Mouse (Mus musculus): ENCODE data around the gene Lclat1.

The Lclat1 gene

GRCm38 (mm10) chr17:73107158-73108157, at the start of gene Lclat1:
Gene Lclat1, plus strand, starts transcription at chr17:73107985.
- peak; percentile 99 for ATAC-seq (ENCODE audit: low TSS enrichment)

GRCm38 (mm10) chr17:73058319-73058718, 49.5 kb upstream of the Lclat1 start:
- ATAC-seq (ENCODE audit: low TSS enrichment): no peak

GRCm38 (mm10) chr17:73060224-73060896, 47.4 kb upstream of the Lclat1 start:
- ATAC-seq (ENCODE audit: low TSS enrichment): no peak

GRCm38 (mm10) chr17:73060897-73061252, 46.9 kb upstream of the Lclat1 start:
- no peak for ATAC-seq (ENCODE audit: low TSS enrichment)

- ATAC-seq (ENCODE audit: low TSS enrichment): no peak
Observed at GRCm38 (mm10) chr17:73062701-73063100, 45.1 kb upstream of the Lclat1 start.

- no peak for ATAC-seq (ENCODE audit: low TSS enrichment)
Observed at GRCm38 (mm10) chr17:73063299-73063698, 44.5 kb upstream of the Lclat1 start.

- ATAC-seq (ENCODE audit: low TSS enrichment): no peak
Observed at GRCm38 (mm10) chr17:73063781-73064180, 44.0 kb upstream of the Lclat1 start.

- peak; percentile 77 for ATAC-seq (ENCODE audit: low TSS enrichment)
Observed at GRCm38 (mm10) chr17:73066387-73067169, 41.2 kb upstream of the Lclat1 start.

- ATAC-seq (ENCODE audit: low TSS enrichment): peak; percentile 48; the same call in 1 of the 2 replicates
Observed at GRCm38 (mm10) chr17:73067423-73067822, 40.4 kb upstream of the Lclat1 start.

GRCm38 (mm10) chr17:73068321-73068992, 39.3 kb upstream of the Lclat1 start:
- ATAC-seq (ENCODE audit: low TSS enrichment): no peak

GRCm38 (mm10) chr17:73070466-73070865, 37.3 kb upstream of the Lclat1 start:
- no peak for ATAC-seq (ENCODE audit: low TSS enrichment)

- ATAC-seq (ENCODE audit: low TSS enrichment): no peak
Observed at GRCm38 (mm10) chr17:73071725-73072263, 36.0 kb upstream of the Lclat1 start.

GRCm38 (mm10) chr17:73072286-73072685, 35.5 kb upstream of the Lclat1 start:
- no peak; the same call in 1 of the 2 replicates for ATAC-seq (ENCODE audit: low TSS enrichment)

GRCm38 (mm10) chr17:73074631-73075030, 33.2 kb upstream of the Lclat1 start:
- no peak for ATAC-seq (ENCODE audit: low TSS enrichment)

GRCm38 (mm10) chr17:73075238-73075890, 32.4 kb upstream of the Lclat1 start:
- peak; percentile 88 for ATAC-seq (ENCODE audit: low TSS enrichment)

- no peak for ATAC-seq (ENCODE audit: low TSS enrichment)
Observed at GRCm38 (mm10) chr17:73077638-73078037, 30.1 kb upstream of the Lclat1 start.

- ATAC-seq (ENCODE audit: low TSS enrichment): no peak
Observed at GRCm38 (mm10) chr17:73081360-73082133, 26.2 kb upstream of the Lclat1 start.

GRCm38 (mm10) chr17:73082506-73083196, 25.1 kb upstream of the Lclat1 start:
- ATAC-seq (ENCODE audit: low TSS enrichment): no peak

Data from frontal cortex, adult (tissue).